Mouse (Mus musculus) stomach, postnatal 0 days (tissue): Measurements from ENCODE around the gene Wbp2. TPM values are rescaled to one million over a fixed set of nuclear protein-coding genes. Genes with fewer than 3 reads are reported as not detected.

Source experiments
- ATAC-seq: fragments of 200-750 bp; cut with Nextera tagmentation; 2 replicates; pipeline ENCODE4 v1.8.0; 2017; ENCODE audit not compliant: low FRiP score, low TSS enrichment
- DNase-seq: peaks from one replicate; pipeline ENCODE4 v3.0.0-alpha.2; 2016; ENCODE audit warnings: low spot score
- H3K27ac ChIP-seq: fragments of 300-500 bp; sonication (generic); replicated peaks from 2 replicates; pipeline ENCODE4 v1.5.1; 2014; ENCODE audit warnings: mild to moderate bottlenecking, control low read depth
- H3K27me3 ChIP-seq: fragments of 300-500 bp; sonication (generic); 2 replicates; pipeline ENCODE4 v1.6.1; 2014; ENCODE audit warnings: low read length; ENCODE audit not compliant: control insufficient read depth, insufficient read depth
- H3K36me3 ChIP-seq: fragments of 300-500 bp; sonication (generic); 2 replicates; pipeline ENCODE4 v1.6.1; 2014; ENCODE audit warnings: low read length, mixed read lengths; ENCODE audit not compliant: control insufficient read depth, insufficient read depth
- H3K4me1 ChIP-seq: fragments of 300-500 bp; sonication (generic); replicated peaks from 2 replicates; pipeline ENCODE4 v1.6.1; 2014; ENCODE audit warnings: antibody characterized with exemption; ENCODE audit not compliant: control insufficient read depth, insufficient read depth
- H3K4me2 ChIP-seq: fragments of 300-500 bp; sonication (generic); replicated peaks from 2 replicates; pipeline ENCODE4 v1.6.1; 2014; ENCODE audit warnings: low read depth, mild to moderate bottlenecking, control low read depth, moderate library complexity
- H3K4me3 ChIP-seq: fragments of 300-500 bp; sonication (generic); 2 replicates; pipeline ENCODE4 v1.5.1; 2014; ENCODE audit warnings: low read depth, low read length, control low read depth
- H3K9ac ChIP-seq: fragments of 300-500 bp; sonication (generic); 2 replicates; pipeline ENCODE4 v1.6.1; 2014; ENCODE audit warnings: mild to moderate bottlenecking, low read length, control low read depth, mixed read lengths
- H3K9me3 ChIP-seq: fragments of 300-500 bp; sonication (generic); 2 replicates; pipeline ENCODE4 v1.6.1; 2016; ENCODE audit warnings: low read length; ENCODE audit not compliant: control insufficient read depth
- CTCF ChIP-seq: IDR thresholded peaks from 2 replicates; pipeline ENCODE4 v1.5.1; 2016; ENCODE audit warnings: antibody characterized with exemption, low read depth, mild to moderate bottlenecking, moderate library complexity
- EP300 ChIP-seq: optimal IDR thresholded peaks from 2 replicates; pipeline ENCODE3; 2016; ENCODE audit warnings: antibody characterized with exemption
- WGBS: fragments of 180-500 bp; shearing (Covaris S2); extraction: QIAGEN DNeasy Blood & Tissue Kit; methylation state at CpG from one replicate; pipeline ENCODE4 v1.1.7; 2014; 5-methylcytosine and 5-hydroxymethylcytosine counted together
- polyA plus RNA-seq: library from polyadenylated mRNA; unstranded; fragments of >200 nt; fragmentation: Nextera tagmentation; extraction: Ambion mirVana; gene quantifications from 2 replicates; pipeline ENCODE4 v1.2.1, GENCODE M21; 2015

Wbp2 gene
- polyA plus RNA-seq, 1 experiment from 2014 or later: 71.0 TPM

- H3K4me2 ChIP-seq: no peak overlapping the region
- H3K27me3 ChIP-seq: no peaks in the 10 kb centered on the region
- H3K9me3 ChIP-seq: no peaks in the 10 kb centered on the region
- DNase-seq: no peak
- H3K27ac ChIP-seq: no peak overlapping the region
- 94% methylated on average over 9 of the region's 9 CpGs for WGBS
- peaks cover 50% of the 10 kb centered on the region for H3K36me3 ChIP-seq
- no peak overlapping the region for H3K9ac ChIP-seq
- ATAC-seq: no peak
- no peak overlapping the region for H3K4me3 ChIP-seq
- H3K4me1 ChIP-seq: no peaks in the 10 kb centered on the region
- TF ChIP-seq EP300 (no peak), CTCF (no peak)
Observed at GRCm38 (mm10) chr11:116053510-116054229, 33.1 kb downstream of the Wbp2 start.

GRCm38 (mm10) chr11:116050196-116050595 lies 36.6 kb downstream of the Wbp2 start:
- no peaks in the 10 kb centered on the region for H3K9me3 ChIP-seq
- no peaks in the 10 kb centered on the region for H3K27me3 ChIP-seq
- whole genome bisulfite sequencing: 81% methylated on average over 4 of the region's 4 CpGs
- H3K4me1 ChIP-seq: no peaks in the 10 kb centered on the region
- H3K9ac ChIP-seq: no peak overlapping the region
- no peak overlapping the region for H3K4me3 ChIP-seq
- DNase-seq (no peak), ATAC-seq (no peak)
- no peak overlapping the region for H3K4me2 ChIP-seq
- H3K36me3 ChIP-seq: peaks cover 35% of the 10 kb centered on the region
- TF ChIP-seq CTCF (no peak), EP300 (no peak)
- H3K27ac ChIP-seq: 0 out of 2 replicates have a peak overlapping the region, but pooled peaks have one; percentile 4

GRCm38 (mm10) chr11:116049610-116050009 lies 37.2 kb downstream of the Wbp2 start:
- no peak overlapping the region for H3K27ac ChIP-seq
- TF ChIP-seq CTCF: no peak
- TF ChIP-seq EP300: no peak
- no peak overlapping the region for H3K4me3 ChIP-seq
- ATAC-seq: no peak
- no peak overlapping the region for H3K4me2 ChIP-seq
- no peaks in the 10 kb centered on the region for H3K4me1 ChIP-seq
- DNase-seq: no peak
- H3K9ac ChIP-seq: no peak overlapping the region
- no peaks in the 10 kb centered on the region for H3K9me3 ChIP-seq
- WGBS: 70% methylated on average over 2 of the region's 2 CpGs
- peaks cover 30% of the 10 kb centered on the region; the same call in 1 of the 2 replicates for H3K36me3 ChIP-seq
- no peaks in the 10 kb centered on the region for H3K27me3 ChIP-seq

GRCm38 (mm10) chr11:116045173-116045572 lies 41.6 kb downstream of the Wbp2 start:
- H3K36me3 ChIP-seq: peaks cover 25% of the 10 kb centered on the region
- 90% methylated on average over 6 of the region's 6 CpGs for WGBS
- ATAC-seq: no peak

GRCm38 (mm10) chr11:116043286-116043685 lies 43.5 kb downstream of the Wbp2 start:
- Histone ChIP-seq H3K27me3 (no peaks in the 10 kb centered on the region), H3K9ac (no peak overlapping the region), H3K4me2 (no peak overlapping the region), H3K4me1 (no peaks in the 10 kb centered on the region), H3K4me3 (no peak overlapping the region), H3K36me3 (peaks cover 21% of the 10 kb centered on the region), H3K9me3 (no peaks in the 10 kb centered on the region), H3K27ac (no peak overlapping the region)
- no peak for TF ChIP-seq EP300
- TF ChIP-seq CTCF: no peak
- ATAC-seq (no peak), DNase-seq (no peak)
- WGBS: 88% methylated on average over 1 of the region's 1 CpGs

More at GRCm38 (mm10) chr11:116045173-116045572, 41.6 kb downstream of the Wbp2 start:
- Histone ChIP-seq H3K9ac (no peak overlapping the region), H3K27ac (no peak overlapping the region), H3K27me3 (no peaks in the 10 kb centered on the region), H3K4me1 (no peaks in the 10 kb centered on the region), H3K4me3 (no peak overlapping the region), H3K4me2 (no peak overlapping the region), H3K9me3 (no peaks in the 10 kb centered on the region)
- TF ChIP-seq CTCF (no peak), EP300 (no peak)
- DNase-seq: no peak

GRCm38 (mm10) chr11:116042372-116043138 lies 44.2 kb downstream of the Wbp2 start:
- peaks cover 16% of the 10 kb centered on the region for H3K36me3 ChIP-seq
- ATAC-seq: no peak
- no peak overlapping the region for H3K4me2 ChIP-seq
- no peak overlapping the region for H3K27ac ChIP-seq
- TF ChIP-seq EP300: no peak
- no peak for TF ChIP-seq CTCF
- DNase-seq: no peak
- no peak overlapping the region for H3K4me3 ChIP-seq
- WGBS: 66% methylated on average over 5 of the region's 5 CpGs
- no peaks in the 10 kb centered on the region for H3K27me3 ChIP-seq
- no peaks in the 10 kb centered on the region for H3K9me3 ChIP-seq
- H3K9ac ChIP-seq: no peak overlapping the region
- no peaks in the 10 kb centered on the region for H3K4me1 ChIP-seq
